Mouse (Mus musculus) yolk sac, embryonic 10.5 days (tissue): Measurements from ENCODE around the gene Mcm8.

Experiments used
- DNase-seq: peaks from one replicate; pipeline ENCODE4 v3.0.0-alpha.2; 2017; ENCODE audit warnings: low spot score

Gene Mcm8

GRCm38 (mm10) chr2:132815608-132816314, at the start of gene Mcm8, which contains the start of gene Trmt6:
Mcm8 (plus strand) TSS chr2:132816141.
Trmt6 (minus strand) TSS chr2:132816055.
- DNase-seq = peak; percentile 92

DNA sequence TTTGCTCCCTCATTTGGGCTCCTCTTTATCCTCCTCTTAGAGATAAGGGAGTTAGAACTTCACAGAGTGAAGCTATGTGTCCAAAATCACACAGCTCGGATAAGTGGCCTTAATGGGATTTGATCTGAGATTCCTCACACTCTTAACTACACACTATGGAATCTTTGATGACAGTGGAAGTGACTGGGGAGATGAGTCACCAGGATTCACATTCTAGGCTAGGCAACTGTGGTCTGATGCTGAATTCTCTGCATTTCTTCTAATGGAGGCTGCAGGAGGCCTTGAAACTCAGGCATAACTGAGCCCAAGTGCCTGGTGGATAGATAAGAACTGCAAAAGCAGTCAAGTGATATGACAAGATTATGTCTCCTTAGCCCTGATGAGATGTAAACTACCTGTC, 45.1 kb upstream of the Mcm8 start:
- no peak for DNase-seq

GRCm38 (mm10) chr2:132780978-132781377, 35.0 kb upstream of the Mcm8 start, which contains the start of gene Chgb:
Chgb (plus strand) TSS chr2:132781278.
- no peak for DNase-seq

DNA sequence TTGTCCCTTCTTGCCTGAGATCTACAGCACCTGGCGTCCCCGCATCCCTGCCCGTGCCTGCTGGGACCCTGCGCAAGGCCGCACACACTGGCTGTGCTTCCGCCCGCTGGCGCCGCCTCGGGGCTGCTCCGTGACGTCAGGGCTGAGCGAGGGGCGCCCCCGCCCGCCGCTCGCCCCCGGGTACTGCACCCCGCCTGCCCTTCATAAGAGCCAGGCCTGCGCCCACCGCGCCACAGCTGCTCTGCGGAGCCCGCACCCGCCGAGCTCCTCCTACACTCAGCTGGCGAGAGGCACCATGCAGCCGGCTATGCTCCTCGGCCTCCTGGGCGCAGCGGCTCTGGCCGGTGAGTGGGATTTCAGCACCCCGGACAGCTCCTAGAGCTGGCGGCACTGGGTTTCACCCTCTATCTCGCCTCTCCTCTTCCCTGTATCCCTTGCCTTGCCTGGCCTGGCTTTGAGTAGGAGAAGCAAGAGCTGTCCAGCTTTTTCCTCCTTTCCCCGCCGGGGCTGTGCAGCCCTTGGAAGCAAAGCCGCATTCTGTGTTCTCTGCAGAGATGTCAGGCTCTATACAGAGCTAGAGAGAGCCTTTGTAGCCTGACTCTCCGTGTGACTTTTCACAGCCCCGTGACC, 34.4 kb upstream of the Mcm8 start:
- peak; percentile 92 for DNase-seq

- no peak for DNase-seq
These were observed 31.9 kb upstream of the Mcm8 start for GRCm38 (mm10) chr2:132784039-132784438.

DNA sequence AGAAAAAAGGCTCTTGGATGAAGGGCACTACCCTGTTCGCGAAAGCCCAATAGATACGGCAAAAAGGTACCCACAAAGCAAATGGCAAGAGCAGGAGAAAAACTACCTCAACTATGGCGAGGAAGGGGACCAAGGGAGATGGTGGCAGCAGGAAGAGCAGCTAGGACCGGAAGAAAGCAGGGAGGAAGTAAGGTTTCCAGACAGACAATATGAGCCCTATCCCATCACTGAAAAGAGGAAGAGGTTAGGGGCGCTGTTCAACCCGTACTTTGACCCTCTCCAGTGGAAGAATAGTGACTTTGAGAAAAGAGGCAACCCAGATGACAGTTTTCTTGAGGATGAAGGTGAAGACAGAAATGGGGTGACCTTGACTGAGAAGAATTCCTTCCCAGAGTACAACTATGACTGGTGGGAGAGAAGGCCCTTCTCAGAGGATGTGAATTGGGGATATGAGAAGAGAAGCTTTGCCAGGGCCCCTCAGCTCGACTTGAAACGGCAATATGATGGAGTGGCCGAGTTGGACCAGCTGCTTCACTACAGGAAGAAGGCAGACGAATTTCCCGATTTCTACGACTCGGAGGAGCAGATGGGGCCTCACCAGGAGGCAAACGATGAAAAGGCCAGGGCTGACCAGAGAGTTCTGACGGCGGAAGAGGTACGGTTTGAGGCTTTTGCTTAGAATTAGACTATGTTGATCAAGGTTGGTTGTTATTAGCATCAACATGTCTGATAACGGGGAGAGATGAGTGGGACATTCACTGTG, 22.3 kb upstream of the Mcm8 start:
- DNase-seq = no peak

DNA sequence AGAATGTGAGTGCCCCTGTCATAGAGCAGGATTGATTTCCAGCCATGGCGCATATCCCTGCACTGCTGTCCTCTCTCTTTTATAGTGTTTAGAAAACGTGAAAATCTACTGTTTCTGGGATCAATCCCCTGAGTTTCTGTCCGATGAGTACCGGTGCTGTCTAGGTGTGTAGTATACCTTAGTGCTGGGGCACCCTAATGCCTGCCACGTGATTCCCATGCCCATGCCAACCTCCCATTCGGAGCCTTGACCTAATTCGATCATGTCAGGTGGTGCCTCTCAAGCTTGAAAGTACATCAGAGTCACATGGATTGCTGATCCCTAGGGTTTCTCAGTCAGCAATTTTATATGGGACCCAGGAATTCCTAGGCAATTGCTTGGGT, 21.7 kb upstream of the Mcm8 start:
- no peak for DNase-seq

- DNase-seq = no peak
These were observed 13.0 kb upstream of the Mcm8 start for GRCm38 (mm10) chr2:132802976-132803375.

DNA sequence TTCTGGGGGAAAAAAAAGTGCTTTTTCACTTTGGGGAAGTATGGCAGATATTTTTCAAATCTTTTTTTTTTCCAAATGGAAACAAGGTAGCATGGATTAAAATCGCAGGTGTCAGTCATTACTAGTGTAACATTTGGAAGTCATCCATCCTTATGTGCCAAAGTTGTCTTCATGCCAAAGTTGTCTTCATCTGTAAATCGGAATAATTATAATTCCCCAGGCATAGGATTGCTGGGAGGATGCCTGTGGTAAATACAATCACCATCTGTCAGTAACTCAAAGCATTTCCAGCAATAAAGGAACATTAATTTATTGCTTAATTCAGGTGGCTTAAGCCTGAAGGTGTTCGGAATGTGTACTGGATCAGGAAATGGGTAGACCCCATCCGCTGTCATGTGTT, 25.1 kb downstream of the Mcm8 start:
- DNase-seq = no peak

- peak; percentile 95 for DNase-seq
These were observed 30.7 kb downstream of the Mcm8 start, which contains the start of gene Crls1 for GRCm38 (mm10) chr2:132846407-132847358. Crls1 (plus strand) TSS chr2:132846666.

DNA sequence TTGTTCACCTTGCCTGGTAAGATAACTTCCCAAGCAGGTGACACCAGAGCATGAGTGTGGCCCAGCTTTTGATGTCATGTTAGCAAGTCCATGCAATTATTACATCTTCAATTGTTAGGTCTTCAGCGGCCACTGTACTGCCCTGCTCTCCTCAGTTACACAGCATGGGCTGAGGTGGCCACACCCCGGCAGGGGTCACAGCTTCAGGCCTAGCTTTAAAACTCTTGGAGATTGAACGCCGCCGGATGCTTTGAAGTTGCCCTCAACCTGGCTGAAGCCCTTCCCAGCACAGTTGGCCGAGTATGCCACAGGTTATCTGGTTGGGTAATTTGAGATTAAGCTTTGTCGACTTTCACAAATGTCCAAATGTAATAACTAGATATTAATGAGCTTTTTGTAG, 31.6 kb downstream of the Mcm8 start:
- DNase-seq = peak; percentile 30

- no peak for DNase-seq
These were observed 32.4 kb downstream of the Mcm8 start for GRCm38 (mm10) chr2:132848361-132848760.

GRCm38 (mm10) chr2:132849141-132849540, 33.2 kb downstream of the Mcm8 start:
- no peak for DNase-seq

GRCm38 (mm10) chr2:132853051-132853450, 37.1 kb downstream of the Mcm8 start:
- no peak for DNase-seq

DNA sequence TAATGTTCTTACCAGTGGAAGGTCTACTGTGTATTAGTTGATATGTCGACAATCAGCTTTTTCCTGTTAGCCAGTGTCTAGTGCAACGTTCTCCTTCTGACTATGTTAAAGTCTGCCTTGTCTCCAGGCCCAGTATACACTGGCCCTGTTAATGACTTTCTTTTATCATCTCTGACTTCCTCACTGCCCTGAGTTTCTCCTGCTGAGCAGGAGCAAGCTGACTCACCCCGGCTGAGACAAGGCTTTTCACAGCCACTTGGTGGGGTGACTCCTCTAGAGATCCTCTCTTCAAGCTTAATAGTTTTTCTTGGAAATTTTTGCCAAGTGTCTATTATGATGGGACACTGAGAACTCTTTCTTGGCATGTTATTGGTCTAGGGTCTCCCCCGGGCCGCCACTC, 40.4 kb downstream of the Mcm8 start:
- no peak for DNase-seq

GRCm38 (mm10) chr2:132860435-132860834, 44.5 kb downstream of the Mcm8 start:
- DNase-seq = no peak

- DNase-seq = no peak
These were observed 45.5 kb downstream of the Mcm8 start for GRCm38 (mm10) chr2:132861456-132861855.

GRCm38 (mm10) chr2:132863325-132863724, 47.4 kb downstream of the Mcm8 start:
- no peak for DNase-seq

DNA sequence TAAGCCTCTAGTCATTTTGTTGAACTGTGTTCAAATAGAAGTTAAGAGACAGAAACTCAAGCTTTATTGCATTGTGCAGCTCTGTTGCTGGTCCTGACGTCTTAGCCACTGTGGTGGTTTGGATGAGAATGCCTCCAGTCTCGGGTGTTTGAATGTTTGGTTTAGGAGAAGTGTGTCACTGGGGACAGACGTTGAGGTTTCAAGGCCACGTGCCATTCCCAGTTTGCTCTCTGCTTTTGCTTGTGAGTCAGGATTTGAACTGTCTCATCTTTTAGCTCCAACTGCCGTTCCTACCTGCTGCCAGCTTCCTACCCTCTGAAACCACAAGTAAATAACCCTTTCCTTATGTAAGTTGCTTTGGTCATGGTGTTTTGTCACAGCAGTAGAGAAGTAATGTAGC, 51.6 kb downstream of the Mcm8 start:
- no peak for DNase-seq

GRCm38 (mm10) chr2:132869682-132870081, 53.7 kb downstream of the Mcm8 start:
- DNase-seq = no peak

- DNase-seq = no peak
These were observed 54.3 kb downstream of the Mcm8 start for GRCm38 (mm10) chr2:132870286-132870685.

DNA sequence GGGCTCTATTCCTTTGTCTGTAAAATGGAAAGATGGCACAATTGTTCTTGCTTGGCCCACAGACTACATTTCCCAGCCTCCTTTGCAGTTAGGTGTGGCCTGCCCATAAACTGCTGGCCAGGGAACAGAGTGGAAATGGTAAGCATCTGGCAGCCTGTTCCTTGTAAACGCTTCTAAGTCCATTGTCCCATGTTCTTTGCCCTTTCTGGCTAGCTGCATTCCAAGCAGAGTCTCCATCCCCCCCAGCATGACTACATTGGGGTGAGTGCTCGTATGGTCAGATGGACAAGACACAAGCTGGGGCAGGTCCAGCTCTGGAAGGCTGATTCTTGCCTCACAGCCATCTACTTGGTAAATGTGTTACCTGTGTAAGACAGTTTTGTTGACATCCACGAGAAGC, 55.7 kb downstream of the Mcm8 start:
- DNase-seq = peak; percentile 53
